Mouse (Mus musculus): Measurements from ENCODE around the gene Trim47. TPM values are rescaled to one million over a fixed set of nuclear protein-coding genes. Genes with fewer than 3 reads are reported as not detected.

The Trim47 gene
- polyA plus RNA-seq, 1 experiment from 2014 or later = 16.1 TPM

GRCm38 (mm10) chr11:116150960-116151359 lies 23.9 kb upstream of the Trim47 start:
- H3K4me1 ChIP-seq (replicated peaks; ENCODE audit: control insufficient read depth, insufficient read depth, low read length) = no peaks in the 10 kb centered on the region
- H3K9ac ChIP-seq (ENCODE audit: low read depth, low read length) = no peak overlapping the region
- no peak overlapping the region for H3K4me3 ChIP-seq (ENCODE audit: low read depth, low read length)
- ATAC-seq = no peak
- no peak for TF ChIP-seq CTCF (IDR thresholded peaks at IDR 0.05; ENCODE audit: low read depth)
- H3K36me3 ChIP-seq (ENCODE audit: control insufficient read depth, insufficient read depth) = peaks cover 86% of the 10 kb centered on the region
- H3K27me3 ChIP-seq (replicated peaks; ENCODE audit: control insufficient read depth, insufficient read depth, low read length) = no peaks in the 10 kb centered on the region
- no peaks in the 10 kb centered on the region for H3K9me3 ChIP-seq (ENCODE audit: control insufficient read depth)
- no peak overlapping the region for H3K4me2 ChIP-seq (replicated peaks; ENCODE audit: low read depth)
- no peak overlapping the region for H3K27ac ChIP-seq (ENCODE audit: low read depth, low read length)
- 89% methylated on average over 2 of the region's 2 CpGs for WGBS

- Histone ChIP-seq H3K9me3 (ENCODE audit: control insufficient read depth) (no peaks in the 10 kb centered on the region), H3K4me3 (ENCODE audit: low read depth, low read length) (no peak overlapping the region), H3K4me1 (replicated peaks; ENCODE audit: control insufficient read depth, insufficient read depth, low read length) (no peaks in the 10 kb centered on the region), H3K9ac (ENCODE audit: low read depth, low read length) (no peak overlapping the region), H3K4me2 (replicated peaks; ENCODE audit: low read depth) (no peak overlapping the region), H3K36me3 (ENCODE audit: control insufficient read depth, insufficient read depth) (peaks cover 87% of the 10 kb centered on the region), H3K27ac (ENCODE audit: low read depth, low read length) (no peak overlapping the region), H3K27me3 (replicated peaks; ENCODE audit: control insufficient read depth, insufficient read depth, low read length) (no peaks in the 10 kb centered on the region)
- 86% methylated on average over 6 of the region's 6 CpGs for WGBS
- ATAC-seq = no peak
- no peak for TF ChIP-seq CTCF (IDR thresholded peaks at IDR 0.05; ENCODE audit: low read depth)
Observed at GRCm38 (mm10) chr11:116149341-116149740, 22.3 kb upstream of the Trim47 start.

GRCm38 (mm10) chr11:116148761-116149221 lies 21.8 kb upstream of the Trim47 start:
- H3K9ac ChIP-seq (ENCODE audit: low read depth, low read length) = no peak overlapping the region
- no peak for ATAC-seq
- no peak overlapping the region for H3K4me2 ChIP-seq (replicated peaks; ENCODE audit: low read depth)
- H3K4me1 ChIP-seq (replicated peaks; ENCODE audit: control insufficient read depth, insufficient read depth, low read length) = no peaks in the 10 kb centered on the region
- H3K4me3 ChIP-seq (ENCODE audit: low read depth, low read length) = no peak overlapping the region
- no peak overlapping the region for H3K27ac ChIP-seq (ENCODE audit: low read depth, low read length)
- H3K36me3 ChIP-seq (ENCODE audit: control insufficient read depth, insufficient read depth) = peaks cover 90% of the 10 kb centered on the region
- H3K9me3 ChIP-seq (ENCODE audit: control insufficient read depth) = no peaks in the 10 kb centered on the region
- WGBS = 67% methylated on average over 20 of the region's 20 CpGs
- no peaks in the 10 kb centered on the region for H3K27me3 ChIP-seq (replicated peaks; ENCODE audit: control insufficient read depth, insufficient read depth, low read length)
- TF ChIP-seq CTCF (IDR thresholded peaks at IDR 0.05; ENCODE audit: low read depth) = no peak

DNA sequence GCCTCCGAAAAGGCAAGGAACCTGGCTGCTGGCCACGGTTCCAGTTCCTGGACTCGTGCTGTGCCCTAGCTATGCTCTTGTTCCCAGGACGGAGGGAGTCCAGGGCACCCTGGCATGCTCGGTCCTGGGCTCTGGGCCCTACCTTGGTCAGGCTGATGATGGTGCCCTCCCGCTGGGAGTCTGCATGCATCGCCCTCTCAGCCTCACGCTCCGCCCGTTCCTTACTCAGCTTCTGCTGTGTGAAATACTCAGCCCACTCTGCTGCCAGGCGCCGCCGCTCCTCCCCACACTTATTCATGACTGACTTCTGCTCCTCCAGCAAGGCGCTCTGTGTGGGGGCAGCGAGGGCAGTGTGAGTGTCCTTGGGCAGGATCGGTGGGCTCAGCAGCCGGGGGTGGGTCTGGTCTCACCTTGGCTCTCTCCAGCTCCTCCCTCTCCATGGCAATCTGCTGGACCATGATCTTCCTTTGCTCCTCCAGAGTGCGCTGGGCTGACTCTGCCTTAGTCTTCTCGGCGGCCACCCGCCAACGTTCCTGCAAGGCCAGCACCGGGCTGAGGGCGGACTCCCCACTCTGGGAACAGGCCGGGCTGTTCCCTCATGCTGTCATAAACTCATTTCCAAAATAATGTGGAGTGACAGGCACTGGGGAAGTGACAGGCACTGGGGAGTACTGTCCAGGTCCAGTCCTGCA lies 19.4 kb upstream of the Trim47 start:
- Histone ChIP-seq H3K4me2 (replicated peaks; ENCODE audit: low read depth) (no peak overlapping the region), H3K4me1 (replicated peaks; ENCODE audit: control insufficient read depth, insufficient read depth, low read length) (no peaks in the 10 kb centered on the region), H3K9me3 (ENCODE audit: control insufficient read depth) (no peaks in the 10 kb centered on the region), H3K27ac (ENCODE audit: low read depth, low read length) (no peak overlapping the region), H3K27me3 (replicated peaks; ENCODE audit: control insufficient read depth, insufficient read depth, low read length) (no peaks in the 10 kb centered on the region), H3K4me3 (ENCODE audit: low read depth, low read length) (no peak overlapping the region), H3K9ac (ENCODE audit: low read depth, low read length) (no peak overlapping the region), H3K36me3 (ENCODE audit: control insufficient read depth, insufficient read depth) (peaks cover 77% of the 10 kb centered on the region)
- TF ChIP-seq CTCF (IDR thresholded peaks at IDR 0.05; ENCODE audit: low read depth) = no peak
- WGBS = 83% methylated on average over 25 of the region's 25 CpGs
- no peak for ATAC-seq

- WGBS = 79% methylated on average over 18 of the region's 18 CpGs
- H3K27me3 ChIP-seq (replicated peaks; ENCODE audit: control insufficient read depth, insufficient read depth, low read length) = no peaks in the 10 kb centered on the region
- no peak overlapping the region for H3K4me2 ChIP-seq (replicated peaks; ENCODE audit: low read depth)
- H3K4me3 ChIP-seq (ENCODE audit: low read depth, low read length) = no peak overlapping the region
- H3K4me1 ChIP-seq (replicated peaks; ENCODE audit: control insufficient read depth, insufficient read depth, low read length) = no peaks in the 10 kb centered on the region
- H3K27ac ChIP-seq (ENCODE audit: low read depth, low read length) = no peak overlapping the region
- H3K9me3 ChIP-seq (ENCODE audit: control insufficient read depth) = no peaks in the 10 kb centered on the region
- no peak for TF ChIP-seq CTCF (IDR thresholded peaks at IDR 0.05; ENCODE audit: low read depth)
- no peak for ATAC-seq
- peaks cover 70% of the 10 kb centered on the region for H3K36me3 ChIP-seq (ENCODE audit: control insufficient read depth, insufficient read depth)
- H3K9ac ChIP-seq (ENCODE audit: low read depth, low read length) = no peak overlapping the region
Observed at GRCm38 (mm10) chr11:116145481-116146293, 18.7 kb upstream of the Trim47 start.

DNA sequence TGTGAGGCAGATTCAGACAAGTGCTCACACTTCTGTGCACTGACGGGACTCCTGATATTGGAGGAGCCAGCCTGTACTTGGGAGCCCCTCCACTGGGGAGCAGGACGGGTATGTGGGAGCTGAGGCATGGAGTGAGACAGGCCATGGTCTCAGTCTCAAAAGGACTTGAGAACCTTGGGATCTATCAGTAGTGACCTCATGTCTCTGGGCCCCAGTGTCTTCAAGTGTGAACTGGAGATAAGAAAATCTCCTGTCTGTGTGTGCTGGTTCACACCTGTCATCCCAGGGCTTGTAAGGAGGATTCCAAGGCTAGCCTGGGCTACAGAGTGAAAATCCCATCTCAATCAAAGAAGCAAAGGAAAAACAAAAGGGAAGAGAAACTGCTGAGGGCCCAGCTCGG lies 16.5 kb upstream of the Trim47 start:
- H3K4me1 ChIP-seq (replicated peaks; ENCODE audit: control insufficient read depth, insufficient read depth, low read length) = no peaks in the 10 kb centered on the region
- ATAC-seq = no peak
- no peak overlapping the region for H3K9ac ChIP-seq (ENCODE audit: low read depth, low read length)
- no peaks in the 10 kb centered on the region for H3K9me3 ChIP-seq (ENCODE audit: control insufficient read depth)
- H3K27ac ChIP-seq (ENCODE audit: low read depth, low read length) = no peak overlapping the region
- WGBS = 93% methylated on average over 3 of the region's 3 CpGs
- no peaks in the 10 kb centered on the region for H3K27me3 ChIP-seq (replicated peaks; ENCODE audit: control insufficient read depth, insufficient read depth, low read length)
- TF ChIP-seq CTCF (IDR thresholded peaks at IDR 0.05; ENCODE audit: low read depth) = no peak
- H3K4me3 ChIP-seq (ENCODE audit: low read depth, low read length) = no peak overlapping the region
- peaks cover 50% of the 10 kb centered on the region for H3K36me3 ChIP-seq (ENCODE audit: control insufficient read depth, insufficient read depth)
- H3K4me2 ChIP-seq (replicated peaks; ENCODE audit: low read depth) = no peak overlapping the region
